Comparison of ENCODE assay signal across 8 mouse cellular contexts in the genomic region with DNA sequence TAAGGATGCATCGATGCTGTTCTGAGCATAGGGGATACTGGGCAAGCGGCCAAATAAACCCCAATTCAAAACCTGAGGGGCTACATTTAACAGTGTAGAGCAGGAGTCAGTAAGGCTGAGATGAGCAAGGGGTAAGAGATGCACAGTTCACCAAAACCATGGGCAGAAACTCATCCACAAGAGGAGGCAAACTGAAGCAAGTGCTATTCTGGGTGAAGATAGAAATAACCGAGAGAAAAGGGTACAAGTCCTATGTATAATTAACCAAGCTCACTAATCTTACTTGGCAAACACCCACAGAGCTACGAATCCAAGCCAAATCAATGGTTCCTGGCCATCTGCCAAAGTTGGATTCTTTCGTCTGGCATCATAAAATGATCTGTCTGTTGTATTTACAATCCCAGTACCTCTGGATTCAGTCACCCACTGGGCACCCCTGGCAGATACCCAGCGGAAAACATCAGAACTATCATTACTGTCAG. TPM values are rescaled to one million over a fixed set of nuclear protein-coding genes. Genes with fewer than 3 reads are reported as not detected.
A peak's percentile ranks its signal among the peaks of the same experiment; 100 is the strongest.
DNase-seq lines count a peak whose midpoint lies in the region; ATAC-seq lines count a peak whose summit lies in the region.

No protein-coding gene starts in this region.

- no peaks in the 10 kb centered on the region for H3K9me3 ChIP-seq in heart, embryonic 15.5 days (replicated peaks)
- H3K9me3 ChIP-seq in neural tube, embryonic 13.5 days, result no peaks in the 10 kb centered on the region
- no peaks in the 10 kb centered on the region for H3K9me3 ChIP-seq in kidney, embryonic 15.5 days (replicated peaks)
- no peaks in the 10 kb centered on the region for H3K9me3 ChIP-seq in stomach, embryonic 14.5 days (ENCODE audit: control insufficient read depth, low read depth, low read length)

- H3K27me3 ChIP-seq in heart, embryonic 15.5 days, result no peaks in the 10 kb centered on the region
- H3K27me3 ChIP-seq in neural tube, embryonic 13.5 days, result peaks cover 12% of the 10 kb centered on the region
- peaks cover 29% of the 10 kb centered on the region for H3K27me3 ChIP-seq in kidney, embryonic 15.5 days
- H3K27me3 ChIP-seq in stomach, embryonic 14.5 days (ENCODE audit: control insufficient read depth, insufficient read depth, low read length), result no peaks in the 10 kb centered on the region

- ATAC-seq in heart, embryonic 15.5 days (replicated peaks; ENCODE audit: insufficient number of reproducible peaks, insufficient read depth, low FRiP score, low read depth), result no peak
- 0 out of 2 replicates have a peak, but pooled peaks have one; percentile 48 for ATAC-seq in neural tube, embryonic 13.5 days (ENCODE audit: low read depth)
- no peak for ATAC-seq in kidney, embryonic 15.5 days (replicated peaks; ENCODE audit: low FRiP score)
- ATAC-seq in stomach, embryonic 14.5 days (ENCODE audit: insufficient number of reproducible peaks, insufficient read depth, low FRiP score, low read depth), result no peak

- H3K27ac ChIP-seq in heart, embryonic 15.5 days, result peak overlapping the region; percentile 60
- H3K27ac ChIP-seq in neural tube, embryonic 13.5 days (replicated peaks), result peak overlapping the region; percentile 38
- no peak overlapping the region for H3K27ac ChIP-seq in kidney, embryonic 15.5 days
- H3K27ac ChIP-seq in stomach, embryonic 14.5 days (ENCODE audit: low read length), result no peak overlapping the region

- H3K9ac ChIP-seq in heart, embryonic 15.5 days, result no peak overlapping the region
- H3K9ac ChIP-seq in neural tube, embryonic 13.5 days, result no peak overlapping the region
- H3K9ac ChIP-seq in kidney, embryonic 15.5 days, result no peak overlapping the region
- H3K9ac ChIP-seq in stomach, embryonic 14.5 days (replicated peaks; ENCODE audit: low read depth, low read length), result no peak overlapping the region

- H3K36me3 ChIP-seq in heart, embryonic 15.5 days, result no peaks in the 10 kb centered on the region
- no peaks in the 10 kb centered on the region for H3K36me3 ChIP-seq in neural tube, embryonic 13.5 days
- no peaks in the 10 kb centered on the region for H3K36me3 ChIP-seq in kidney, embryonic 15.5 days
- no peaks in the 10 kb centered on the region for H3K36me3 ChIP-seq in stomach, embryonic 14.5 days (ENCODE audit: control insufficient read depth, insufficient read depth, low read length)

- no peak overlapping the region for H3K4me3 ChIP-seq in heart, embryonic 15.5 days
- H3K4me3 ChIP-seq in neural tube, embryonic 13.5 days, result no peak overlapping the region
- no peak overlapping the region for H3K4me3 ChIP-seq in kidney, embryonic 15.5 days (replicated peaks)
- no peak overlapping the region for H3K4me3 ChIP-seq in stomach, embryonic 14.5 days (ENCODE audit: low read depth, low read length)

- WGBS in heart, embryonic 15.5 days, result 35% methylated on average over 6 of the region's 6 CpGs
- 25% methylated on average over 6 of the region's 6 CpGs for WGBS in neural tube, embryonic 13.5 days
- WGBS in kidney, embryonic 15.5 days, result 57% methylated on average over 6 of the region's 6 CpGs
- WGBS in stomach, embryonic 14.5 days, result 44% methylated on average over 6 of the region's 6 CpGs

- peak overlapping the region; percentile 27 for H3K4me2 ChIP-seq in heart, embryonic 15.5 days
- peak overlapping the region; percentile 37 for H3K4me2 ChIP-seq in neural tube, embryonic 13.5 days
- 0 out of 2 replicates have a peak overlapping the region, but pooled peaks have one; percentile 13 for H3K4me2 ChIP-seq in kidney, embryonic 15.5 days
- H3K4me2 ChIP-seq in stomach, embryonic 14.5 days (replicated peaks; ENCODE audit: low read depth, low read length), result peak overlapping the region; percentile 25; the same call in 1 of the 2 replicates

- DNase-seq in heart, adult 9 months (ENCODE audit: low spot score in 2 of 2), result no peak
- DNase-seq in neural tube, embryonic 10.5 days (ENCODE audit: extremely low spot score, low spot score), result no peak
- DNase-seq in cerebellum, adult 9-10 months, result no peak
- no peak for DNase-seq in urinary bladder, postnatal 25 days (ENCODE audit: low spot score)

- H3K4me1 ChIP-seq in heart, embryonic 15.5 days (replicated peaks), result peaks cover 52% of the 10 kb centered on the region
- peaks cover 65% of the 10 kb centered on the region for H3K4me1 ChIP-seq in neural tube, embryonic 13.5 days (replicated peaks)
- peaks cover 40% of the 10 kb centered on the region for H3K4me1 ChIP-seq in kidney, embryonic 15.5 days
- peaks cover 28% of the 10 kb centered on the region for H3K4me1 ChIP-seq in stomach, embryonic 14.5 days (ENCODE audit: control insufficient read depth, insufficient read depth, low read length)

RNA-seq across cellular contexts. Expression of a gene that starts 6.3 kb away (rescaled TPM):
- 21.1 and 22.5 TPM in 2 replicates for polyA plus RNA-seq in heart, embryonic 15.5 days (2015; fragmentation: Nextera tagmentation; extraction: Ambion mirVana)
- polyA plus RNA-seq in neural tube, embryonic 13.5 days (2015; fragmentation: Nextera tagmentation; extraction: Ambion mirVana), result 5.8 and 6.1 TPM in 2 replicates
- 14.3 and 15.3 TPM in 2 replicates for polyA plus RNA-seq in kidney, embryonic 15.5 days (2015; fragmentation: Nextera tagmentation; extraction: Ambion mirVana)
- 46.7 and 54.2 TPM in 2 replicates for polyA plus RNA-seq in stomach, embryonic 14.5 days (2014; fragmentation: Nextera tagmentation; extraction: Ambion mirVana)

Comparison
In these comparisons a context has a peak if more than half of its experiments do, and no peak if none do; other contexts are left out.
1. H3K27ac ChIP-seq: peak in heart, embryonic 15.5 days (single experiment) and neural tube, embryonic 13.5 days (single experiment); none in kidney, embryonic 15.5 days (single experiment) and stomach, embryonic 14.5 days (single experiment).
2. Peak in every context shown above with its lines, with median percentiles within 50 percentile points of each other: H3K4me2 ChIP-seq.